Mouse (Mus musculus): ENCODE measurements around the gene Tpsb2.

The Tpsb2 gene

GRCm38 (mm10) chr17:25366005-25366404 lies at the start of gene Tpsb2:
Gene Tpsb2 (plus strand): TSS chr17:25366305.
- no peak for DNase-seq

- DNase-seq = no peak
Measured at GRCm38 (mm10) chr17:25318354-25318753, 47.8 kb upstream of the Tpsb2 start, which contains the start of gene Prss29. Gene Prss29 (plus strand): TSS chr17:25318654.

GRCm38 (mm10) chr17:25320819-25321218 lies 45.3 kb upstream of the Tpsb2 start:
- no peak for DNase-seq

GRCm38 (mm10) chr17:25322930-25323329 lies 43.2 kb upstream of the Tpsb2 start:
- DNase-seq = no peak

- peak; percentile 10 for DNase-seq
Measured at GRCm38 (mm10) chr17:25332321-25332720, 33.8 kb upstream of the Tpsb2 start.

- peak; percentile 29 for DNase-seq
Measured at GRCm38 (mm10) chr17:25333943-25334342, 32.2 kb upstream of the Tpsb2 start.

GRCm38 (mm10) chr17:25338218-25338617 lies 27.9 kb upstream of the Tpsb2 start:
- DNase-seq = no peak

GRCm38 (mm10) chr17:25340003-25340402 lies 26.1 kb upstream of the Tpsb2 start:
- DNase-seq = no peak

GRCm38 (mm10) chr17:25341490-25341889 lies 24.6 kb upstream of the Tpsb2 start:
- no peak for DNase-seq

- DNase-seq = no peak
Measured at GRCm38 (mm10) chr17:25345462-25345861, 20.6 kb upstream of the Tpsb2 start, which contains the start of gene Tpsab1. Gene Tpsab1 (minus strand): TSS chr17:25345562.

- no peak for DNase-seq
Measured at GRCm38 (mm10) chr17:25361291-25361690, 4.8 kb upstream of the Tpsb2 start.

- DNase-seq = peak; percentile 30
Measured at GRCm38 (mm10) chr17:25363726-25364125, 2.4 kb upstream of the Tpsb2 start.

GRCm38 (mm10) chr17:25368973-25369372 lies 2.9 kb downstream of the Tpsb2 start, which contains the start of gene Tpsg1:
Gene Tpsg1 (plus strand): TSS chr17:25369273.
- DNase-seq = no peak

GRCm38 (mm10) chr17:25372491-25372890 lies 6.4 kb downstream of the Tpsb2 start:
- DNase-seq = no peak

GRCm38 (mm10) chr17:25374011-25374410 lies 7.9 kb downstream of the Tpsb2 start:
- DNase-seq = peak; percentile 65

GRCm38 (mm10) chr17:25394526-25394925 lies 28.4 kb downstream of the Tpsb2 start:
- DNase-seq = no peak

GRCm38 (mm10) chr17:25397804-25398519 lies 31.9 kb downstream of the Tpsb2 start:
- DNase-seq = peak; percentile 85

GRCm38 (mm10) chr17:25398520-25398838 lies 32.4 kb downstream of the Tpsb2 start:
- DNase-seq = no peak

GRCm38 (mm10) chr17:25400443-25400842 lies 34.3 kb downstream of the Tpsb2 start:
- DNase-seq = peak; percentile 3

GRCm38 (mm10) chr17:25401491-25401890 lies 35.4 kb downstream of the Tpsb2 start:
- no peak for DNase-seq

- DNase-seq = no peak
Measured at GRCm38 (mm10) chr17:25402224-25402623, 36.1 kb downstream of the Tpsb2 start.

- DNase-seq = no peak
Measured at GRCm38 (mm10) chr17:25404190-25404589, 38.1 kb downstream of the Tpsb2 start.

- no peak for DNase-seq
Measured at GRCm38 (mm10) chr17:25405224-25405895, 39.3 kb downstream of the Tpsb2 start.

GRCm38 (mm10) chr17:25406011-25406441 lies 39.9 kb downstream of the Tpsb2 start:
- DNase-seq = no peak

Measured in lung, postnatal 36 days (tissue).